Mouse (Mus musculus) naive thymus-derived CD4-positive, alpha-beta T cell, adult 2 months (primary cell): ENCODE data around the gene Abhd13.

Experiments used
- DNase-seq: peaks from one replicate; pipeline ENCODE4 v3.0.0-alpha.2; 2011; ENCODE audit warnings: low read depth

Gene Abhd13

GRCm38 (mm10) chr8:9977573-9978314 is at the start of gene Abhd13, which contains the start of gene Lig4:
TSS of gene Abhd13 (plus strand) at chr8:9977707.
TSS of gene Lig4 (minus strand) at chr8:9977686.
- DNase-seq, result peak; percentile 98

DNA sequence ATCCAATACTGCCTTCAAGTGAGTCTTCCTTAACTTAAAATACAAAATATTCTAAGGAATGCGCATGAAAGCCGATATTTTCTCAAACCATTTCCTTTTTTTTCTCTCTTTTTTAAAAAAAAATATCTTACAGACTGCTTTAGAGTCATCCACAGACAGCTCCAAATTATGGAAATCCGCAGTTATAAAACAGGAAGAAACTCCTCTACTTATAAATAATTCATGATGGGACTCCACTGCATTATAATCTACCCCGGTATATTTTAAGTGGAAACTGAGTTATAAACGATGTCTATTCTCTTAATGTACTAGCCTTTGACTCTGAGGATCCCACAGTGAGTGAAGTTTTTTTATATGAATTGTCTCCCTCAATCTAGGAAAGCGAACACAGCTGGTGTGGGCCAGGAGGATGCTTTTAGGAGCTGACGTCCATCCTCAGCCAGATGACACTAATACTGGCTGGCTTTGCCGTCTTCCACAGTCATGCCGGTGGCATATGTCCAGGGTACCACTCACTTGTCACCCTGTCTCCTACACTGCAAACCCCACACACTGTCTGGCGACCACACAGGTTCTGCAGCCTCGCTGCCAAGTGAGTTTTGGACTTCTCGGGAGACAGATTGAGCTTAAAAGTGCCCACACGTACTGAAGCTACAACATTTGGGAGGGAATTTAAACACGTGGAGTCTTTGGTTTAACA is 47.6 kb upstream of the Abhd13 start:
- DNase-seq, result no peak

GRCm38 (mm10) chr8:9932711-9933110 is 44.8 kb upstream of the Abhd13 start:
- DNase-seq, result no peak

DNA sequence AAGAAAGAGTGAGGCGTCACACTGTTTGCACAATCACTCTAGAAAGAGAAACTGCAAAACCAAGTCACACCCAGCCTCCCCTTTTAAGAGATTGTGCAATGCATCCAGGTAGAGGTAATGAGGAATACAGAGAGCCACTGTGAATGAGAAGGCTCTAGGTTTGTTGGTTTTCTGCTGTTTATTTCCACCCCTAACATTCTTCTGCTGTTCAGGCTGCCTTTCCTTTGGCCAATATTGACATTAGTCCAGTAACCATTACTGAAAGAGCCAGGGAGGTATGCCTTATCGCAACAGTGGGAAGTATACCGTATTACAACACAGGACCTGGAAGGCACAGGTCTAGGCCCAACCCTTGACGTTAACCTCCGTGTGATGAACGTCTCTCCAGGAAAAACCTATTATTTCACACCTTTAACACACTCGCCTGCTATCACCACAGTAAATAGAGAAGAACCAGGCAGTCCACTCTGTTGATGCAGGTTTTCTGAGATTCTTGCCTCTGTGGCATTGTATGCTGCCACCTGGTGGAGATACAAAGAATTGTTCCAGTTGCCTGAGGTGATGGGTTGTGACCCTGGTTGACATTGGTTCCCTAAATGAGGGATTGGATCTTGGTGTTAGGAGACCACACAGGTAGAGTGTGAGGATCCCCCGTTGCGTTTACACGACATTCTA is 42.5 kb upstream of the Abhd13 start:
- DNase-seq, result peak; percentile 54

DNA sequence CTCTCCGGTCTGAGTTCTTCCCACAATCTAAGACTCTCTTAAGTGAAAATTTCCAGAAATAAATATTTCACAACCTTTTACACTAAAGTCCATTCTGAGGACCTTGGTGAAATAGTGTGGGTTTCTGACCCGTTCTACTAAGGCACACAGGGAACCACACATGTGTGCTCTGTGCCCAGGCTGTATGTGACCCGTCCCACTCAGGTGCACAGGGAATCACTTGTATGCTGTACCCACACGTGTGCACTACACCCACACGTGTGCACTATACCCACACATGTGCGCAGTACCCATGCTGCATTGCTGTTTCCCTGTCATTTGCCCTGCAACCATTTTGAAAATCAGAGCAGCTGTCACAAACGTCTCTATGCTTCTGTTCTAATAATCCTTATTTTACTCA is 41.9 kb upstream of the Abhd13 start:
- peak; percentile 3 for DNase-seq

GRCm38 (mm10) chr8:9949134-9949890 is 28.2 kb upstream of the Abhd13 start:
- DNase-seq, result no peak

DNA sequence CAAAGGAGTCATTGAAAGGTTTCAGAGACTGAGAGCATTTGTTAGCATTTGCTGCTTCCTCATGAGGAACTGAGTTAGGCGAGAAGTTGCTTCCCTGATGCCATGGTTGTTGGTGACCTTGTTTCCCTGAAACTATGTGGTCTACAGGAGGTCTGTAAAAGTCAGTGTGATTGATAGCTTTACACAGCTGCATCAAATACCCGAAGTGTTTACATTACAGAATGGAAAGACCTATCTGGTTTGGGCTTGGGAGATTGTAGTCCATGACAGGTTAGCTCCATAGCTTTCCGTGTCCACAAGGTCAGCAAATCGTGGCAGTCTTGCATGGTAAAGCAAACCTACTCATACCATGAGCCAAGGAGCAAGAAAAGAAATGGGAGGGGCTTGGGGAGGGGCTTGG is 19.2 kb upstream of the Abhd13 start:
- no peak for DNase-seq

DNA sequence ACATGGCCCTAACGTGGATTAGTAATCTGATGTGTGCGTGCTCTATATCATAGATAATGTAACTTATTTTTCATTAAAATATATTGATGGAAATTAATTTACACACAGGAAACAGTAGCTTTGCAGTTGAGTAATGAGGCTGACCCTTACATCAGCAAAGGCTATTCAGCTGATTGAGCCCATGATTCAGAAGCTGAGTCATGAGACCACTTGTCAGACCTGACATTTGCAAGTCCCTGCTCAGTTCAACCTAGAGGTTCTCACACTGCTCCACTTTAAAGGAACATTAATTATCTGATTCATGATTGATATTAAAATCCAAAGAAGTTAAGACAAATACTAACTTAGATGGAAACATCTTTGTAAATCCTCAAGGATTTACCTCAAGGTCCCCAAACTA is 17.6 kb upstream of the Abhd13 start:
- no peak for DNase-seq

- DNase-seq, result peak; percentile 68
These were observed 5.6 kb upstream of the Abhd13 start for GRCm38 (mm10) chr8:9971866-9972265.

GRCm38 (mm10) chr8:9975276-9975675 is 2.2 kb upstream of the Abhd13 start:
- DNase-seq, result peak; percentile 26

DNA sequence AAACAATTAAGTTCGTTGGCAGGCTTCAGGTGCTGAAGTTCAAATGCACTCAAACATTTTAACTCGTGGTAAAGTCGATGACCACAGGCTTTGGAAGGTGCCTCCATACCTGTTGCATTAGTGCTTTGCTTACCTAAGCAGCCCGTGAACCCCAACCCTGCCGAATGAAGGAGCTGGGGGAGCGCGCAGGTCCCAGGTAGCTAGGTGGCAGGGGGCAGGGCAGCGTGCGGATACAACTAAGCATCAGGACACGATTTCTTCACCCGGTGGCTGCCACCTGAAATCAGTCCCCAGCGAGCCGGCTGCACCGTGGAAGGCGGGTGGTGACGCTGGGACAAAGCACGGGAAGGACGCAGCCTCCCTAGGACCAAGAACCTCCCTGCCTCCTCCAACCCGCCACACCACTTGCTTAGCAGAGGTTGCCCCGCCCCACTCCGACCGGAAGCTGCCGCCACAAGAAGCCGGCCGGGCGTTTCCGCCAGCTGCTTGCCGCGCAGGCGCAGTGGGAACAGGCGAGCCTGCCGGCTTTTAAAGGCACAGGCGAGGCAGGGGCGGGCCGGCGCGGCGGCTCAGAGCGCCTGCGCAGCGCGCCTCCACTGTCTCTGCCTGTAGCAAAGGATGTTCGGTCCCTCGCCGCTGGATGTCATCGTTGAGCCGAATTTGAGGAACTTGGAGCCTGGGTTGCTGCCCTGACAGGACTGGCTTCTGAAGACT is 1.5 kb upstream of the Abhd13 start:
- peak; percentile 98 for DNase-seq

GRCm38 (mm10) chr8:9977016-9977415 is 491 bp upstream of the Abhd13 start:
- DNase-seq, result peak; percentile 36

GRCm38 (mm10) chr8:9978475-9979230 is 1.1 kb downstream of the Abhd13 start:
- peak; percentile 18 for DNase-seq

- no peak for DNase-seq
These were observed 2.2 kb downstream of the Abhd13 start for GRCm38 (mm10) chr8:9979746-9980145.

DNA sequence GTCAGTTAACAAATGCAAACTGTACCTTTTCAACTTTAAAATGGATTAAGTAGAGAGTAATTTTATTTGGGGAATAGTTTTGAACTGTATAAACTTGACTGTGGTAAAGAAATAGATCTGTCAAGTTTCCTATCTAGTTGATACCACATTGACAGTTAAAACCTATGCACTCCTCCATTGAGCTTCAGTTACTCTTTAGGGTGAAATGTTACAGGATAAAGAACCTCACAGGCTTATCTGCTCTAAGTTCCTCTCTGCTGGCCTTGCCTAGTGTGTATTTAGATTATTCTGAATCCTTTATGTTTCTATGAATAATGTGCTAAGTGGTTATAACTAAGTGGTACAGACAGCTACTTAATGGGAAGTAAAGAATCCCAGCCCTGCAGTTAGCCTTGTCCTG is 2.7 kb downstream of the Abhd13 start:
- no peak for DNase-seq

GRCm38 (mm10) chr8:10004115-10004514 is 26.6 kb downstream of the Abhd13 start:
- no peak for DNase-seq

DNA sequence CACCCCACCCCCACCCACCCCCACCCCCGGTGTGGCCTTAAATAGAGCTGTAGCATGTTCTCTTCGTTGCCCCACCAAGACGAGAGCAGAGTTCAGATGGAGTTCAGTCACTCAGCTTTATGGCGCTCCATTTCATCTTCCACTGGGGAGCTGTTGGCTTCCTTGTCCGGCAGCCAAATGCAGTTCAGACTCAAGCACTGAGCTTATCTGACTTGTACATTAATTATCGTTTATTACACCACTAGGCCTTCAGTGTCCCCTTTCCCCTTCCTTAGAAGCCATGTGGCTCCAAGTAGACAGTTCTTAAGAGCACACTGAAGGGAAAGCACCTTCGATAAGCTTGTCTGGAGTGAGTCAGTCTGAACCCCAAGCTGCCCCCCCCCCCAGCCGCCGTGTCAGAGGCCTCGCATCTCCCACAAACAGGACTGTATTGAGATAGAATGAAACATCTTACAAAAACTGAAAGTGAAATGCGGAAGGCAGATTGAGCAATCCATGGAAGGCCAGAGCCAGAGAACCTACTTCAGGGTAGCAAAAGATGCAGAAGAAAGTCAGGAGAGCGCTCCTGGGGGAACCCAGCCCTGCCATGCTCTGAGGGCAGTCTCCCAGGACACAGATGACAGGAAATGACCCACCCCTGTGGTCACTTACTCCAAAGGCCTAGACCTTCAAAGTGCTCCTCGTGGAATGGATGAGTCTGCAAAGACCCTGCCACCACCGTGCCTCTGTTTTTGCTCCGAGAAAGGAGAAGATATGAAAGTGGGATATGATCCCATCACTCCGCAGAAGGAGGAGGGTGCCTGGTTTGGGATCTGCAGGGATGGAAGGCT is 28.9 kb downstream of the Abhd13 start, which contains the start of gene Tnfsf13b:
TSS of gene Tnfsf13b (plus strand) at position 312 of the 830 bp plus-strand sequence.
- DNase-seq, result no peak

- DNase-seq, result no peak
These were observed 29.6 kb downstream of the Abhd13 start for GRCm38 (mm10) chr8:10006986-10007659.

- no peak for DNase-seq
These were observed 30.1 kb downstream of the Abhd13 start for GRCm38 (mm10) chr8:10007660-10008028.
